Mouse (Mus musculus) heart, embryonic 14.5 days (tissue): ENCODE results near the gene Opcml. TPM values are rescaled to one million over a fixed set of nuclear protein-coding genes. Genes with fewer than 3 reads are reported as not detected.

Experiments used
- microRNA-seq: library from miRNA; unstranded; fragments of <30 nt; microRNA quantifications from one replicate; pipeline ENCODE4, GENCODE M21; 2016
- polyA plus RNA-seq: library from polyadenylated mRNA; unstranded; fragments of >200 nt; fragmentation: Nextera tagmentation; extraction: Ambion mirVana; gene quantifications from 2 replicates; pipeline ENCODE4 v1.2.1, GENCODE M21; 2014

The Opcml gene
- polyA plus RNA-seq, 1 experiment from 2014 or later: 1.6 TPM

Small RNAs within 50 kb of the gene (microRNA-seq; reads per million reads assigned to microRNA genes)
- gene Gm44316: not detected
